Mouse (Mus musculus): ENCODE results near the gene Hist1h1d. TPM values are rescaled to one million over a fixed set of nuclear protein-coding genes. Genes with fewer than 3 reads are reported as not detected.
"Not testable (repeated sequence)": the region's sequence is repeated elsewhere in the genome, so short reads cannot be mapped to it uniquely, and the experiment has no call there.

The Hist1h1d gene
- total RNA-seq, 2 experiments from 2014 or later, result 4.3 to 6.0 TPM

GRCm38 (mm10) chr13:23591886-23592285 is 38.8 kb downstream of the Hist1h1d start:
- DNase-seq, result not testable (repeated sequence)

- DNase-seq, result no peak
Observed at GRCm38 (mm10) chr13:23592614-23593013, 39.6 kb downstream of the Hist1h1d start.

DNA sequence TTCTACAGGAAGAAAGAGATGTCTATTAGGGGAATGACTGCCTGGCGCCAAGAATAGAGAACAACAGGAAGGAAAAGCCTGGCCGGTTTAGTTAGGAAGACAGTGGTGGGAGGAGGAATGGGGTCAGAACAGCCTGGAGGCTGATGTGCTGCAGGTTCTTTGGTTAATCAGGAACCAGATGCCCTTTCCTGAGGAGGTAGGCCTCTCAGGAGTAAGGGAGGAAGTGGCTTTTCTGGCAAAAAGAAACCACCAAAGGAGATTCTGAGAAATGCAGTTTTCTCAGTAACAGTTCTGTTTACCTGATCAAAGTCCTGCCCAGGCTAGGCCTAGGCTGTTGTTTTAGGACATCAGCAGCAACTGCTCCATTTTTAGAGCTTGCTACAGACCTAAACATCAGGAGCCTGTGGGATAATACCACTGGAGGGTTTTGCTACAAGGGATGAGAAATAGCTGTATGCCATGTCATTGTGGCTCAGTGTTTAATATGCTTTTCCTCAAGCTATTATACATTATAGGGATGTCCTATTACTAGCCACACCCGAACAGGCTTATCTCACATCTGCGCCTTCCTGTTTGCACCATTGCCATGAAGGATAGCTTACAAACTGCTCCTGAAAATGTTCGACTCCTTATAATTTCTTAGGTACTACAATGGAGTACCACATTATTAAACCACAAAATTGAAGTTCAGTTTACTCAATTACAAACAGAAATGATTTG is 40.1 kb downstream of the Hist1h1d start:
- no peak for DNase-seq

DNA sequence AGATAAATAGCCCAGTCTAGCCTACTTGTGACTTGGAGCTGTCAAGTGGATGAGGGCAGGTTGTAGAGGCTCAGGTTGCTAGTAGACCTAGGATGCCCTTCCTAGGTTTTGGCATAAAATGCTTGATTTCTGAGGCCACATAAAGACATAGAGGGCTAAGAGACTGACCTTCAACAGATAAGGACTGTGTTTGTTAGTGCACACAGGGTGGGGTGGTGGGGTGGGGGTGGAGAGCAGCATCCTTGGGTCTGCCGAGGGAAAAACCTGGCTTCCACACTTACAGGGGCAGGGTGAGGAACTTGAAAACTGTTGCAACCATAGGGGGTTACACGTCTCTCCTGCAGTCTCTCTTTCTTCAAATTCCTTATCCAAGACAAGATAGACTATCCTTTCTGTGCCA is 42.1 kb downstream of the Hist1h1d start:
- DNase-seq, result no peak

DNA sequence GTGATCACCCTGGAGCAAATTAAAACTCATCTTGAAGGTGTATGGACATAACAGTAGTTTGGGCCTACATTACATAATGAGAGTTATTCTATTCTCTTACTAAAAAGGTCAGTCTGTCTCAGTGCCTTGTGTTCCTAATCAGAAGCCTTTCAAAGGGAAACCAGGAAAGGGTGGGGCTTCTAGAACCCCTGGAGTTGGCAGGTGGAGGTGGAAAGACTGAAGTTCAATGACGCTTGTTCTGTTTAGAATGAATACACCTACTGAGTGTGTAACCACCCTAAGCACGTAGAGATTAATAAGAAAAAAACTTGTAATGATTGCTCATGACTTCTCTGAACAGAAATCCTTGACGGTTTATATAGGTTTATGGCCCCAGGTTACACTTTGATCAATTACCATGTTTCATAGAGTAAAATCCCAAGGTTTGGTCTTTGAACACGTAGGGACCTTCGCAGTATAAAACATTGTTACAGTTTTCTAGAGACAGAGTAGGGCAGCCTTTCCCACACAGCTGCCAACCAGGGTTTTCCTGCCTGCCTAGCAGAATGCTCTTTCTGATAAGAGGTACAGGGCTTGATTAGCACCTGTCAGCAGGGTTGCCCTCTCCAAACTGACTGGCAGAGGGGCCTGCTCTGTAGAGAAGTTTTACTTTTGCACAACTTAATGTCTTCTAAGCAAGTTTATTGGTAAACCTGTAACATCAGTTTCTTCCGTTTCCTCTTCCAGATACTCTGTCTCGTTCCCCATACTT is 42.7 kb downstream of the Hist1h1d start:
- DNase-seq, result no peak

GRCm38 (mm10) chr13:23597957-23598356 is 44.9 kb downstream of the Hist1h1d start:
- peak; percentile 56 for DNase-seq

- DNase-seq, result no peak
Observed at GRCm38 (mm10) chr13:23603182-23603699, 50.2 kb downstream of the Hist1h1d start.

DNA sequence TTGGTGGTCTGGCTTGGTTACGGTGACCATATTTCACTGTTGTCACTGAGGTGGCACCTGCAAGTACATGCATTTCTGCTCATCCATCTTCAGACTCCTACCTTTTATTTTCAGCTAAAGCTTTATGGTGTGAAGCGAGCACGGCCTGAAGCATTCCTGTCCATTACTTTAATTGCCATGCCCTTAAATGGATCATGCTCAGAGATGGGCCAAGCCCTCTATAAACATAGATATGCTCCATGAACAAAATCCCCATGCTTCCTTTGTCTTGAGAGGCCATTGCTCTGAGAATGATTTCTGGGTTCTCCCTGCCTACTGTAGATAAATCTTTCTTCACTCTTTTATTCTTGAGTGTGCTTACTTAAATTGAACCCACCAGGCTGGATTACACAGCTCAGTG is 51.4 kb downstream of the Hist1h1d start:
- DNase-seq, result no peak

DNA sequence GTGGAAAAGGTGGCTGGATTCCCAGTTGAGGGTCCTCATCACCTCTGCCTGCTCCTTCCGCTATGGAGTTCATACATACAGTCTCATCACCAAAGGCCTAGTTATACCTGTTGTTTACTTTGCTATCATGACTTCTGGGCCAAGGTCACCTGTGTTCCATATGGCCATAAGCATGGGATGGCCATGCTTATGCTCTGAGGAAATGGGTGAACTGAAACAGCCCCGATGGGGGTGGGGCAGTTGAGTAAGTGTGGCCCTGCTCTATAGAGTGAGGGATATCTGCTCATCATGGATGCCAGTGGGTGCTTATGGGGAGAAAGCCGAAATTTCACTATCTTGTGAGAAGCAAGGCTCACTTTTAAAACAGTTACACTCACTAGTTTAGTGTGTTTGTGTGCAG is 52.0 kb downstream of the Hist1h1d start:
- DNase-seq, result no peak

DNA sequence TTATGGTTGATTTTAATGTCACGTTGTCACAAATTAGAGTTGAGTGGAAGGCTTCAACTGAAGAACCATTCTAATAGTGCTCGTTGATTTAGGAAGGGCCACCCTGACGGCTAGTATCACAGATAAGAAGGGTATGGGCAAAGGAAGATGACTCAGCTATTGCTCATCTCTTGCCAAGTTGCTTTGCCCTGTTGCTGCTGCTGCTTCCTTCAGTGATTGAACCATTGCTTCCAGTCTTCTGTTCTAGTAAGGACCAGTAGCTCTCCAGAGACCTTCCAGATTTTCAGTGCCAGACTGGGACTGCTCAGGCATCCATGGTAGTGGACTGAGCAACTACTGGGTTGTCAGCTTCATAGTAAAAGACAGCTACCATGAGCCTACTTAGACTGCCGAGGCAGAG is 56.1 kb downstream of the Hist1h1d start:
- no peak for DNase-seq

DNA sequence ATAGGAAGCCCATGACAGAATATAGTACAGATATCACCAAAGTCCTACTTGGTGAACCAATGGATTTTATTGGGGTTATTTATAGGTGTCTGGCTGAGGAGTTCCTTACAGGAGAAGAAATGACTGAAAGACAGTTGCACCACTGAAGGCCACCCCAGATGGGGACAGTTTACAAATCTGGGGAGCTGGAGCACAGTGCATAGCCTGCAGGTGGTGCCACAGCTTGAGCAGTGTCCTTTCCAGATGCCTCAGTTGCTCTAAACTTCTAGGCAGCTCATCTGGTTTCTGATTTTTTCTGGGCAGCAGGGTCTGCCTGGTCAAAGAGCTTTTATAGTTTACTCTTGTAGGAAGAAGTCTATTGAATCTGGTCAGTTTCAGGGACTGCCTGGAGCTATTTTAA is 56.8 kb downstream of the Hist1h1d start:
- no peak for DNase-seq

Small RNA genes within 50 kb of the gene (microRNA-seq; reads per million reads assigned to microRNA genes)
- gene Gm44297, result 0 reads per million in 2 experiments
- gene Gm44359, result 0 reads per million in 2 experiments
- 0 reads per million in 2 experiments for gene Gm44394
- gene n-TStga1, result 0 reads per million in 2 experiments

Other genes starting within 250 kb of the Hist1h1d start
- 10 to 100 TPM; 37.7 to 38.8 TPM for gene Zfp322a, start 184.1 kb upstream of the Hist1h1d start, total RNA-seq (2021)
- 1 to 10 TPM; 7.9 to 8.7 TPM for gene Abt1, start 129.4 kb upstream of the Hist1h1d start, total RNA-seq (2021)
- not detected for gene Btn1a1, start 87.4 kb upstream of the Hist1h1d start, total RNA-seq (2021)
- gene Btn2a2, start 64.4 kb upstream of the Hist1h1d start, total RNA-seq (2021), result under 1 TPM; 0.51 to 0.80 TPM
- gene Hist1h4h, start 22.2 kb upstream of the Hist1h1d start, total RNA-seq (2021), result 100 to 1,000 TPM; 363 to 377 TPM
- 10 to 100 TPM; 12.2 to 14.4 TPM for gene Hist1h2af, start 19.4 kb upstream of the Hist1h1d start, total RNA-seq (2021)
- gene Hist1h3g, start 17.8 kb upstream of the Hist1h1d start, total RNA-seq (2021), result 1 to 10 TPM; 3.9 to 4.9 TPM
- gene Hist1h2bh, start 9.9 kb upstream of the Hist1h1d start, total RNA-seq (2021), result 1 to 10 TPM; 1.1 to 1.2 TPM
- 10 to 100 TPM; 16.2 to 17.4 TPM for gene Hist1h3f, start 9.2 kb upstream of the Hist1h1d start, total RNA-seq (2021)
- gene Hist1h4f, start 1.6 kb upstream of the Hist1h1d start, total RNA-seq (2021), result 100 to 1,000 TPM; 143 to 156 TPM
- 10 to 100 TPM; 47.8 to 49.2 TPM for gene Hist1h3e, start 9.1 kb downstream of the Hist1h1d start, total RNA-seq (2021)
- gene Hist1h2ae, start 18.0 kb downstream of the Hist1h1d start, total RNA-seq (2021), result 1 to 10 TPM; 5.6 to 6.4 TPM
- 10 to 100 TPM; 74.7 to 86.4 TPM for gene Hist1h2bg, start 18.1 kb downstream of the Hist1h1d start, total RNA-seq (2021)
- gene Hist1h2bf, start 20.9 kb downstream of the Hist1h1d start, total RNA-seq (2021), result 10 to 100 TPM; 30.2 to 30.9 TPM
- gene Hist1h2ad, start 21.1 kb downstream of the Hist1h1d start, total RNA-seq (2021), result 1 to 10 TPM; 5.2 to 9.9 TPM
- 10 to 100 TPM; 12.8 to 15.5 TPM for gene Hist1h3d, start 22.5 kb downstream of the Hist1h1d start, total RNA-seq (2021)
- gene Hist1h4d, start 28.3 kb downstream of the Hist1h1d start, total RNA-seq (2021), result 100 to 1,000 TPM; 132 to 135 TPM
- 10 to 100 TPM; 12.0 to 12.3 TPM for gene Hist1h2be, start 67.9 kb downstream of the Hist1h1d start, total RNA-seq (2021)
- 10 to 100 TPM; 42.1 to 46.4 TPM for gene Hist1h1e, start 69.3 kb downstream of the Hist1h1d start, total RNA-seq (2021)
- 1 to 10 TPM; 2.7 to 3.5 TPM for gene Hist1h2ac, start 130.7 kb downstream of the Hist1h1d start, total RNA-seq (2021)
- gene Hist1h2bc, start 130.9 kb downstream of the Hist1h1d start, total RNA-seq (2021), result 10 to 100 TPM; 50.8 to 57.7 TPM
- not detected for gene Hist1h1t, start 142.6 kb downstream of the Hist1h1d start, total RNA-seq (2021)
- gene Hist1h4c, start 145.2 kb downstream of the Hist1h1d start, total RNA-seq (2021), result 10 to 100 TPM; 95.4 to 98.7 TPM
- 1 to 10 TPM; 1.7 to 3.0 TPM for gene Hfe, start 157.6 kb downstream of the Hist1h1d start, total RNA-seq (2021)
- 10 to 100 TPM; 52.8 to 55.3 TPM for gene Hist1h1c, start 185.5 kb downstream of the Hist1h1d start, total RNA-seq (2021)
- 1 to 10 TPM; 2.5 to 5.2 TPM for gene Hist1h3c, start 192.3 kb downstream of the Hist1h1d start, total RNA-seq (2021)
- 10 to 100 TPM; 23.0 to 24.2 TPM for gene Hist1h2bb, start 193.5 kb downstream of the Hist1h1d start, total RNA-seq (2021)
- gene Hist1h2ab, start 197.9 kb downstream of the Hist1h1d start, total RNA-seq (2021), result 10 to 100 TPM; 29.8 to 37.0 TPM
- 10 to 100 TPM; 15.0 to 21.4 TPM for gene Hist1h3b, start 199.0 kb downstream of the Hist1h1d start, total RNA-seq (2021)
- gene Hist1h4b, start 203.8 kb downstream of the Hist1h1d start, total RNA-seq (2021), result 10 to 100 TPM; 83.9 to 89.6 TPM
- gene Hist1h4a, start 208.0 kb downstream of the Hist1h1d start, total RNA-seq (2021), result 10 to 100 TPM; 35.4 to 47.1 TPM
- 10 to 100 TPM; 37.3 to 46.3 TPM for gene Hist1h3a, start 209.1 kb downstream of the Hist1h1d start, total RNA-seq (2021)
- 10 to 100 TPM; 17.0 to 19.5 TPM for gene Hist1h1a, start 210.4 kb downstream of the Hist1h1d start, total RNA-seq (2021)
- under 1 TPM in 1 of 2 experiments, not detected in 1; 0.18 TPM for gene Trim38, start 216.7 kb downstream of the Hist1h1d start, total RNA-seq (2021)